Mouse (Mus musculus) intestine, embryonic 15.5 days (tissue): Measurements from ENCODE around the gene Kpna4. TPM values are rescaled to one million over a fixed set of nuclear protein-coding genes. Genes with fewer than 3 reads are reported as not detected.

ENCODE experiments used
- ATAC-seq: fragments of 200-750 bp; cut with Nextera tagmentation; 2 replicates; pipeline ENCODE4 v1.8.0; 2017; ENCODE audit warnings: moderate TSS enrichment, moderate library complexity
- H3K27ac ChIP-seq: fragments of 300-500 bp; sonication (generic); 2 replicates; pipeline ENCODE4 v1.5.1; 2015; ENCODE audit warnings: mild to moderate bottlenecking, inconsistent platforms
- H3K27me3 ChIP-seq: fragments of 300-500 bp; sonication (generic); replicated peaks from 2 replicates; pipeline ENCODE4 v1.6.1; 2015; ENCODE audit warnings: inconsistent platforms
- H3K36me3 ChIP-seq: fragments of 300-500 bp; sonication (generic); 2 replicates; pipeline ENCODE4 v1.6.1; 2015; ENCODE audit warnings: inconsistent platforms
- H3K4me1 ChIP-seq: fragments of 300-500 bp; sonication (generic); replicated peaks from 2 replicates; pipeline ENCODE4 v1.6.1; 2015; ENCODE audit warnings: inconsistent platforms
- H3K4me2 ChIP-seq: fragments of 300-500 bp; sonication (generic); replicated peaks from 2 replicates; pipeline ENCODE4 v1.6.1; 2015; ENCODE audit warnings: mild to moderate bottlenecking, inconsistent platforms
- H3K4me3 ChIP-seq: fragments of 300-500 bp; sonication (generic); replicated peaks from 2 replicates; pipeline ENCODE4 v1.5.1; 2015; ENCODE audit warnings: inconsistent platforms
- H3K9ac ChIP-seq: fragments of 300-500 bp; sonication (generic); 2 replicates; pipeline ENCODE4 v1.6.1; 2015; ENCODE audit warnings: inconsistent platforms
- H3K9me3 ChIP-seq: fragments of 300-500 bp; sonication (generic); 2 replicates; pipeline ENCODE4 v1.6.1; 2016; ENCODE audit warnings: inconsistent platforms
- WGBS: fragments of 180-500 bp; shearing (Covaris S2); methylation state at CpG from one replicate; pipeline ENCODE4 v1.1.7; 2015; 5-methylcytosine and 5-hydroxymethylcytosine counted together
- polyA plus RNA-seq: library from polyadenylated mRNA; unstranded; fragments of >200 nt; fragmentation: Nextera tagmentation; extraction: Ambion mirVana; gene quantifications from 2 replicates; pipeline ENCODE4 v1.2.1, GENCODE M21; 2015

Gene Kpna4
- polyA plus RNA-seq, 1 experiment from 2014 or later: 29.5 TPM

GRCm38 (mm10) chr3:69140851-69141250, 13.9 kb upstream of the Kpna4 start:
- no peaks in the 10 kb centered on the region for H3K4me1 ChIP-seq
- H3K27me3 ChIP-seq: no peaks in the 10 kb centered on the region
- H3K9ac ChIP-seq: no peak overlapping the region
- no peak for ATAC-seq
- 75% methylated on average over 4 of the region's 4 CpGs for WGBS
- no peaks in the 10 kb centered on the region for H3K36me3 ChIP-seq
- no peak overlapping the region for H3K27ac ChIP-seq
- H3K4me3 ChIP-seq: no peak overlapping the region
- H3K9me3 ChIP-seq: no peaks in the 10 kb centered on the region
- H3K4me2 ChIP-seq: no peak overlapping the region

GRCm38 (mm10) chr3:69136059-69136458, 9.1 kb upstream of the Kpna4 start:
- Histone ChIP-seq H3K27me3 (no peaks in the 10 kb centered on the region), H3K9ac (no peak overlapping the region), H3K4me1 (no peaks in the 10 kb centered on the region), H3K36me3 (no peaks in the 10 kb centered on the region), H3K9me3 (no peaks in the 10 kb centered on the region), H3K4me2 (no peak overlapping the region), H3K27ac (no peak overlapping the region), H3K4me3 (no peak overlapping the region)
- 84% methylated on average over 6 of the region's 6 CpGs for WGBS
- no peak for ATAC-seq

GRCm38 (mm10) chr3:69130973-69131372, 4.1 kb upstream of the Kpna4 start:
- Histone ChIP-seq H3K4me2 (no peak overlapping the region), H3K9ac (no peak overlapping the region), H3K27me3 (no peaks in the 10 kb centered on the region), H3K4me3 (no peak overlapping the region), H3K4me1 (no peaks in the 10 kb centered on the region), H3K36me3 (no peaks in the 10 kb centered on the region), H3K9me3 (no peaks in the 10 kb centered on the region), H3K27ac (no peak overlapping the region)
- WGBS: 84% methylated on average over 4 of the region's 4 CpGs
- ATAC-seq: no peak

- H3K4me3 ChIP-seq: peak overlapping the region; percentile 72
- no peak for ATAC-seq
- no peaks in the 10 kb centered on the region for H3K36me3 ChIP-seq
- no peaks in the 10 kb centered on the region for H3K27me3 ChIP-seq
- WGBS: 9% methylated on average over 9 of the region's 9 CpGs
- peak overlapping the region; percentile 43; the same call in 1 of the 2 replicates for H3K9ac ChIP-seq
- no peak overlapping the region for H3K27ac ChIP-seq
- peak overlapping the region; percentile 80 for H3K4me2 ChIP-seq
- H3K4me1 ChIP-seq: 0 out of 2 replicates have a peak, but pooled peaks cover 2% of the 10 kb centered on the region
- H3K9me3 ChIP-seq: no peaks in the 10 kb centered on the region
Measured at GRCm38 (mm10) chr3:69127693-69128092, 780 bp upstream of the Kpna4 start.

GRCm38 (mm10) chr3:69127346-69127678, 399 bp upstream of the Kpna4 start:
- H3K9me3 ChIP-seq: no peaks in the 10 kb centered on the region
- H3K4me3 ChIP-seq: peak overlapping the region; percentile 72
- WGBS: 0% methylated on average over 10 of the region's 10 CpGs
- H3K4me2 ChIP-seq: peak overlapping the region; percentile 80
- no peaks in the 10 kb centered on the region for H3K27me3 ChIP-seq
- peak; percentile 78; the same call in 1 of the 2 replicates for ATAC-seq
- H3K36me3 ChIP-seq: no peaks in the 10 kb centered on the region
- peak overlapping the region; percentile 97; the same call in 1 of the 2 replicates for H3K27ac ChIP-seq
- H3K4me1 ChIP-seq: 0 out of 2 replicates have a peak, but pooled peaks cover 2% of the 10 kb centered on the region
- peak overlapping the region; percentile 43 for H3K9ac ChIP-seq

GRCm38 (mm10) chr3:69125891-69126508, 913 bp downstream of the Kpna4 start:
- H3K4me1 ChIP-seq: 0 out of 2 replicates have a peak, but pooled peaks cover 2% of the 10 kb centered on the region
- under 1% methylated on average over 35 of the region's 35 CpGs for WGBS
- H3K4me2 ChIP-seq: peak overlapping the region; percentile 80
- no peaks in the 10 kb centered on the region for H3K9me3 ChIP-seq
- H3K4me3 ChIP-seq: peak overlapping the region; percentile 72
- H3K36me3 ChIP-seq: no peaks in the 10 kb centered on the region
- no peak for ATAC-seq
- H3K27me3 ChIP-seq: no peaks in the 10 kb centered on the region
- H3K9ac ChIP-seq: peak overlapping the region; percentile 72
- peak overlapping the region; percentile 97 for H3K27ac ChIP-seq

GRCm38 (mm10) chr3:69125461-69125860, 1.5 kb downstream of the Kpna4 start:
- 0 out of 2 replicates have a peak, but pooled peaks cover 2% of the 10 kb centered on the region for H3K4me1 ChIP-seq
- H3K4me2 ChIP-seq: peak overlapping the region; percentile 80
- H3K27ac ChIP-seq: no peak overlapping the region
- no peaks in the 10 kb centered on the region for H3K36me3 ChIP-seq
- peak overlapping the region; percentile 72; the same call in 1 of the 2 replicates for H3K9ac ChIP-seq
- WGBS: 14% methylated on average over 4 of the region's 4 CpGs
- ATAC-seq: no peak
- H3K27me3 ChIP-seq: no peaks in the 10 kb centered on the region
- H3K4me3 ChIP-seq: peak overlapping the region; percentile 72
- H3K9me3 ChIP-seq: no peaks in the 10 kb centered on the region

- H3K4me3 ChIP-seq: no peak overlapping the region
- H3K9ac ChIP-seq: no peak overlapping the region
- 0 out of 2 replicates have a peak, but pooled peaks have one; percentile 39 for ATAC-seq
- no peaks in the 10 kb centered on the region for H3K9me3 ChIP-seq
- no peak overlapping the region for H3K27ac ChIP-seq
- H3K4me1 ChIP-seq: no peaks in the 10 kb centered on the region
- no peaks in the 10 kb centered on the region for H3K36me3 ChIP-seq
- H3K27me3 ChIP-seq: no peaks in the 10 kb centered on the region
- no peak overlapping the region for H3K4me2 ChIP-seq
- WGBS: 59% methylated on average over 3 of the region's 3 CpGs
Measured at GRCm38 (mm10) chr3:69118827-69119226, 8.1 kb downstream of the Kpna4 start.

- Histone ChIP-seq H3K4me3 (no peak overlapping the region), H3K4me1 (no peaks in the 10 kb centered on the region), H3K9ac (no peak overlapping the region), H3K27ac (no peak overlapping the region), H3K36me3 (no peaks in the 10 kb centered on the region), H3K27me3 (no peaks in the 10 kb centered on the region), H3K9me3 (no peaks in the 10 kb centered on the region), H3K4me2 (no peak overlapping the region)
- 76% methylated on average over 1 of the region's 1 CpGs for WGBS
- ATAC-seq: peak; percentile 31; the same call in 1 of the 2 replicates
Measured at GRCm38 (mm10) chr3:69114760-69115159, 12.2 kb downstream of the Kpna4 start.

GRCm38 (mm10) chr3:69113956-69114355, 13.0 kb downstream of the Kpna4 start:
- WGBS: 68% methylated on average over 1 of the region's 1 CpGs
- no peak overlapping the region for H3K4me3 ChIP-seq
- H3K4me1 ChIP-seq: no peaks in the 10 kb centered on the region
- no peaks in the 10 kb centered on the region for H3K9me3 ChIP-seq
- H3K4me2 ChIP-seq: no peak overlapping the region
- no peaks in the 10 kb centered on the region for H3K27me3 ChIP-seq
- H3K36me3 ChIP-seq: no peaks in the 10 kb centered on the region
- H3K27ac ChIP-seq: no peak overlapping the region
- no peak for ATAC-seq
- no peak overlapping the region for H3K9ac ChIP-seq

- WGBS: 98% methylated on average over 1 of the region's 1 CpGs
- Histone ChIP-seq H3K4me2 (no peak overlapping the region), H3K9ac (no peak overlapping the region), H3K27me3 (no peaks in the 10 kb centered on the region), H3K4me1 (no peaks in the 10 kb centered on the region), H3K9me3 (no peaks in the 10 kb centered on the region), H3K27ac (no peak overlapping the region), H3K36me3 (no peaks in the 10 kb centered on the region), H3K4me3 (no peak overlapping the region)
- ATAC-seq: no peak
Measured at GRCm38 (mm10) chr3:69109079-69109478, 17.8 kb downstream of the Kpna4 start.

GRCm38 (mm10) chr3:69094456-69094855, 32.5 kb downstream of the Kpna4 start:
- H3K4me3 ChIP-seq: no peak overlapping the region
- no peak overlapping the region for H3K9ac ChIP-seq
- no peak overlapping the region for H3K27ac ChIP-seq
- H3K27me3 ChIP-seq: no peaks in the 10 kb centered on the region
- no peaks in the 10 kb centered on the region for H3K36me3 ChIP-seq
- H3K4me1 ChIP-seq: no peaks in the 10 kb centered on the region
- H3K4me2 ChIP-seq: no peak overlapping the region
- no peak for ATAC-seq
- WGBS: 92% methylated on average over 7 of the region's 7 CpGs
- H3K9me3 ChIP-seq: no peaks in the 10 kb centered on the region

GRCm38 (mm10) chr3:69064005-69064404, 62.9 kb downstream of the Kpna4 start:
- H3K27ac ChIP-seq: no peak overlapping the region
- 29% methylated on average over 1 of the region's 1 CpGs for WGBS

More at GRCm38 (mm10) chr3:69064005-69064404, 62.9 kb downstream of the Kpna4 start:
- no peaks in the 10 kb centered on the region for H3K4me1 ChIP-seq
- H3K4me3 ChIP-seq: no peak overlapping the region
- no peaks in the 10 kb centered on the region for H3K27me3 ChIP-seq
- H3K36me3 ChIP-seq: no peaks in the 10 kb centered on the region
- no peaks in the 10 kb centered on the region for H3K9me3 ChIP-seq
- no peak overlapping the region for H3K4me2 ChIP-seq
- ATAC-seq: no peak
- H3K9ac ChIP-seq: no peak overlapping the region
